Mouse (Mus musculus) cerebellum, adult 2 months (tissue): ENCODE data around the gene Zfx.

ENCODE experiments used
- CTCF ChIP-seq: fragments of 200-500 bp; IDR thresholded peaks from 2 replicates; pipeline ENCODE4 v1.5.1; 2011; ENCODE audit warnings: low read depth, mild to moderate bottlenecking, control low read depth, low read length, moderate library complexity, borderline replicate concordance; ENCODE audit not compliant: insufficient read depth
- POLR2A ChIP-seq: fragments of 200-500 bp; IDR thresholded peaks from 2 replicates; pipeline ENCODE4 v1.6.1; 2011; ENCODE audit warnings: low read length, control low read depth, borderline replicate concordance; ENCODE audit not compliant: insufficient read depth

GRCm38 (mm10) chrX:94102938-94103337 is 20.6 kb downstream of the Zfx start:
- TF ChIP-seq POLR2A (no peak), CTCF (no peak)
